Mouse (Mus musculus) embryo, embryonic 9.5 days (tissue): ENCODE measurements around the gene Mdm2.

ENCODE experiments used
- DNase-seq: peaks from one replicate; pipeline ENCODE4 v3.0.0-alpha.2; 2017; ENCODE audit errors: extremely low spot score

Mdm2 gene

GRCm38 (mm10) chr10:117697561-117698115, 12.9 kb downstream of the Mdm2 start:
- no peak for DNase-seq

- DNase-seq = no peak
Observed at GRCm38 (mm10) chr10:117696827-117697560, 13.6 kb downstream of the Mdm2 start.

GRCm38 (mm10) chr10:117696021-117696826, 14.3 kb downstream of the Mdm2 start:
- DNase-seq = no peak

- DNase-seq = no peak
Observed at GRCm38 (mm10) chr10:117695605-117696004, 15.0 kb downstream of the Mdm2 start.

GRCm38 (mm10) chr10:117695027-117695426, 15.5 kb downstream of the Mdm2 start:
- DNase-seq = no peak

GRCm38 (mm10) chr10:117694255-117694953, 16.2 kb downstream of the Mdm2 start:
- no peak for DNase-seq

GRCm38 (mm10) chr10:117692953-117693352, 17.6 kb downstream of the Mdm2 start:
- DNase-seq = no peak

GRCm38 (mm10) chr10:117692173-117692572, 18.4 kb downstream of the Mdm2 start:
- DNase-seq = no peak

GRCm38 (mm10) chr10:117691389-117691968, 19.1 kb downstream of the Mdm2 start:
- no peak for DNase-seq

- DNase-seq = no peak
Observed at GRCm38 (mm10) chr10:117690770-117691296, 19.7 kb downstream of the Mdm2 start.

GRCm38 (mm10) chr10:117690101-117690352, 20.5 kb downstream of the Mdm2 start:
- DNase-seq = no peak

GRCm38 (mm10) chr10:117689297-117690100, 21.1 kb downstream of the Mdm2 start:
- no peak for DNase-seq

- no peak for DNase-seq
Observed at GRCm38 (mm10) chr10:117688204-117689151, 22.1 kb downstream of the Mdm2 start.

GRCm38 (mm10) chr10:117687577-117687976, 23.0 kb downstream of the Mdm2 start:
- DNase-seq = no peak

- DNase-seq = no peak
Observed at GRCm38 (mm10) chr10:117687018-117687417, 23.5 kb downstream of the Mdm2 start.

GRCm38 (mm10) chr10:117685849-117686591, 24.5 kb downstream of the Mdm2 start:
- DNase-seq = no peak

GRCm38 (mm10) chr10:117685171-117685848, 25.2 kb downstream of the Mdm2 start:
- no peak for DNase-seq
